Mouse (Mus musculus) neural tube, embryonic 12.5 days (tissue): ENCODE data around the gene Pop5. TPM values are rescaled to one million over a fixed set of nuclear protein-coding genes. Genes with fewer than 3 reads are reported as not detected.
A peak's percentile ranks its signal among the peaks of the same experiment; 100 is the strongest.

Source experiments
- ATAC-seq: fragments of 200-750 bp; cut with Nextera tagmentation; 2 replicates; pipeline ENCODE4 v1.8.0; 2017; ENCODE audit warnings: low read depth, mild to moderate bottlenecking, moderate TSS enrichment, moderate library complexity; ENCODE audit not compliant: low FRiP score
- H3K27ac ChIP-seq: fragments of 300-500 bp; sonication (generic); 2 replicates; pipeline ENCODE4 v1.5.1; 2016
- H3K27me3 ChIP-seq: fragments of 300-500 bp; sonication (generic); replicated peaks from 2 replicates; pipeline ENCODE4 v1.6.1; 2016; ENCODE audit warnings: mild to moderate bottlenecking
- H3K36me3 ChIP-seq: fragments of 300-500 bp; sonication (generic); 2 replicates; pipeline ENCODE4 v1.6.1; 2016; ENCODE audit warnings: mild to moderate bottlenecking
- H3K4me1 ChIP-seq: fragments of 300-500 bp; sonication (generic); 2 replicates; pipeline ENCODE4 v1.6.1; 2016
- H3K4me2 ChIP-seq: fragments of 300-500 bp; sonication (generic); replicated peaks from 2 replicates; pipeline ENCODE4 v1.6.1; 2016; ENCODE audit warnings: mild to moderate bottlenecking
- H3K4me3 ChIP-seq: fragments of 300-500 bp; sonication (generic); 2 replicates; pipeline ENCODE4 v1.5.1; 2016
- H3K9ac ChIP-seq: fragments of 300-500 bp; sonication (generic); 2 replicates; pipeline ENCODE4 v1.6.1; 2016; ENCODE audit warnings: mild to moderate bottlenecking
- H3K9me3 ChIP-seq: fragments of 300-500 bp; sonication (generic); 2 replicates; pipeline ENCODE4 v1.6.1; 2016; ENCODE audit warnings: mild to moderate bottlenecking
- WGBS: fragments of 180-500 bp; shearing (Covaris S2); methylation state at CpG from one replicate; pipeline ENCODE4 v1.1.7; 2016; 5-methylcytosine and 5-hydroxymethylcytosine counted together
- polyA plus RNA-seq: library from polyadenylated mRNA; unstranded; fragments of >200 nt; fragmentation: Nextera tagmentation; extraction: Ambion mirVana; gene quantifications from 2 replicates; pipeline ENCODE4 v1.2.1, GENCODE M21; 2016

Pop5 gene
- polyA plus RNA-seq, 1 experiment from 2014 or later: 110 TPM

- no peak overlapping the region for H3K4me2 ChIP-seq
- no peaks in the 10 kb centered on the region for H3K9me3 ChIP-seq
- H3K36me3 ChIP-seq: peaks cover 68% of the 10 kb centered on the region
- H3K27ac ChIP-seq: no peak overlapping the region
- H3K9ac ChIP-seq: no peak overlapping the region
- 81% methylated on average over 1 of the region's 1 CpGs for WGBS
- no peaks in the 10 kb centered on the region for H3K4me1 ChIP-seq
- no peak overlapping the region for H3K4me3 ChIP-seq
- no peaks in the 10 kb centered on the region for H3K27me3 ChIP-seq
- ATAC-seq: no peak
Observed at GRCm38 (mm10) chr5:115255472-115255871, 19.8 kb downstream of the Pop5 start.

- WGBS: 90% methylated on average over 10 of the region's 10 CpGs
- Histone ChIP-seq H3K9ac (no peak overlapping the region), H3K27ac (no peak overlapping the region), H3K27me3 (no peaks in the 10 kb centered on the region), H3K36me3 (peaks cover 56% of the 10 kb centered on the region), H3K4me1 (no peaks in the 10 kb centered on the region), H3K4me3 (no peak overlapping the region), H3K4me2 (no peak overlapping the region), H3K9me3 (no peaks in the 10 kb centered on the region)
- no peak for ATAC-seq
Observed at GRCm38 (mm10) chr5:115256909-115257546, 21.4 kb downstream of the Pop5 start.

DNA sequence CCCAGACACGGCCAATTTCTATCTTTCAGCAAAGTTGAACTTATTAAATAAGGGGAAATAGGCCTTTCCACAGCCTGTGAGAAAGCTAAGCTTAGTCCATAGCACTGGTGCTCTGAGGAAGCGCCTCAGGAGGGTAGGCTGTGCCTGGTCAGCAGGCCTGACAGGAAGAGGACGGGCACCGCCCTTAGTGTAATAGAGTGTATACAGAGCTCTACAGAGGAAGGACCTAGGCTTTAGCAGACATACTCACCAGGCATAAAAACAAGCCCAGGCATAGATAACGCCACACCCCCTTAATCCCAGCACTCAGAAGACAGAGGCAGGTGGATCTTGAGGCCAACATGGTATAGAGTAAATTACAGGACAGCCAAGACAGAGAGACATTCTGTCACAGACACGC lies 24.7 kb downstream of the Pop5 start:
- no peak for ATAC-seq
- Histone ChIP-seq H3K9ac (no peak overlapping the region), H3K27ac (no peak overlapping the region), H3K9me3 (no peaks in the 10 kb centered on the region), H3K4me3 (no peak overlapping the region), H3K27me3 (no peaks in the 10 kb centered on the region), H3K36me3 (peaks cover 57% of the 10 kb centered on the region), H3K4me1 (peaks cover 3% of the 10 kb centered on the region; the same call in 1 of the 2 replicates), H3K4me2 (no peak overlapping the region)
- WGBS: 90% methylated on average over 6 of the region's 6 CpGs

- Histone ChIP-seq H3K9me3 (no peaks in the 10 kb centered on the region), H3K9ac (no peak overlapping the region), H3K4me1 (peaks cover 3% of the 10 kb centered on the region; the same call in 1 of the 2 replicates), H3K4me3 (no peak overlapping the region), H3K27ac (no peak overlapping the region), H3K4me2 (no peak overlapping the region), H3K27me3 (no peaks in the 10 kb centered on the region), H3K36me3 (peaks cover 50% of the 10 kb centered on the region)
- WGBS: 92% methylated on average over 8 of the region's 8 CpGs
- no peak for ATAC-seq
Observed at GRCm38 (mm10) chr5:115261141-115261540, 25.5 kb downstream of the Pop5 start.

DNA sequence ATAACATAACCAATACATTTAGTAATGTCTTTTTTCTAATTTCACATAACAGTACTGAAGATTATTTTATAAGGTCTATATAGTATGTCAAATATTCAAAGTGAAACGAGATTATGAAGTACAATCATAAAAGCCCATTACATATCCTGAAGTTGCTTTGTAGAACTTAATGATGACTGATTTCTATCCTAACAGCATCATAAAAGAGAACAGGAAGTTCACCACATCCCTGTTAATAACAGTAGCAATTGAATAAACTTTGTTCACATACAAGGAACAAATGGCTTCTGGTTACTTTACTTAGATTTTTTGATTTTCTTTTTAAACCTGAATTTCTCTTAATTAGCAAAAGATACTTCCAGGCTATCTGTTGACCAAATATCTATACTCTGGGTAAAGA lies 26.2 kb downstream of the Pop5 start:
- H3K27ac ChIP-seq: no peak overlapping the region
- ATAC-seq: no peak
- no peaks in the 10 kb centered on the region for H3K9me3 ChIP-seq
- H3K27me3 ChIP-seq: no peaks in the 10 kb centered on the region
- peaks cover 3% of the 10 kb centered on the region; the same call in 1 of the 2 replicates for H3K4me1 ChIP-seq
- no peak overlapping the region for H3K4me2 ChIP-seq
- H3K9ac ChIP-seq: no peak overlapping the region
- H3K36me3 ChIP-seq: peaks cover 45% of the 10 kb centered on the region
- 80% methylated on average over 1 of the region's 1 CpGs for WGBS
- no peak overlapping the region for H3K4me3 ChIP-seq

DNA sequence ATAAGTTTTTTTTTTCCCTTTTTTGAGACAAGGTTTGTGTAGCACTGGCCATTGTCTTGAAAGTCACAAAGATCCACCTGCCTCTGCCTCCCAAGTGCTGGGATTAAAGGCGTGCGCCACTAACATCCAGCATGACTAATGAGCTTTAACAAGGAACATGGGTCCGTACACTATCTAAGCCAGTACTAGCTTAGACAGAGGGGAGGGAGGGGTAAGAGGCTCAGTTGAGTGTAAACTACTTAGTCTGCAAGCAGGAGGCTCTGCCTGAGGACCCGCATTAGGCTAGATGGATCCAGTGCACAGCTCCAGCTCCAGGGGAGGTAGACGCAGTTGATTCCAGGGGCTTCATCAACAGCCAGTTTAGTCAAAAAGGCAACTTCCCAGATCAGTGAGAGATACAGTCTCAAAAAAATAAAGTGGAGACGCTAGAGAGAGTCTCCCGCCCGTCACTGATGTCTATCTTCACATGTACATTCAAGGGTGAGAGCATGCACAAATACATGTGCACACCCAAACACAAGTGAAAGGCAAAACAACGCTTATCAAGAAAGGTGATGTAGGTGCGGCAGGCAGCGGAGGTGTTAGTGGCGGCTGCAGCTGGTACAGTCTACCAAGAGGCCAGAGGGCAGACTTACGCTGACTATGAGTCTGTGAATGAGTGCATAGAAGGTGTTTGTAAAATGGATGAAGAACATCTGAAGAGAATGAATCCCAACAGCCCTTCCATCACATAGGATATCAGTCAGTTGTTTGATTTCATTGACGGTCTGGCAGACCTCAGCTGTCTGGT lies 27.1 kb downstream of the Pop5 start:
- Histone ChIP-seq H3K9me3 (no peaks in the 10 kb centered on the region), H3K4me2 (no peak overlapping the region), H3K27me3 (no peaks in the 10 kb centered on the region), H3K27ac (no peak overlapping the region), H3K4me3 (no peak overlapping the region), H3K4me1 (peaks cover 5% of the 10 kb centered on the region), H3K9ac (no peak overlapping the region), H3K36me3 (peaks cover 37% of the 10 kb centered on the region)
- 91% methylated on average over 14 of the region's 14 CpGs for WGBS
- no peak for ATAC-seq

DNA sequence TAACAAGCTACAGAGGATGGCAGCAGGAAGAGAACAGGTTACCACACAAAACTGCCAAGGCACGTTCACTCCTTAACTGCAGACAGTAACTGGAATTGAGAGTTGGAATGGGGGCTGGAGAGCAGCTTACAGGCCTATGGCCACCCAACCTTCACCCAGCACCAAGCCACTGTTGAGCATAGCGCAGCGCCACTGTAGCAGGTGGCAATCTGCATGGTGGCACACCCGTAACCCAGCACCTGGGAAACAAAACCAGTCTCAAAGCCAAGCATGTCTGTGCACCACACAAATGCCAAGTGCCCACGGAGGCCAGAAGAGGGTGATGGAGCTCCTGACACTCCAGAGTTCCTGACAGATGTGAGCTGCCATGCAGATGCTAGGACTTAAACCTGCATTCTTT lies 30.7 kb downstream of the Pop5 start:
- Histone ChIP-seq H3K4me3 (no peak overlapping the region), H3K9ac (no peak overlapping the region), H3K4me1 (peaks cover 32% of the 10 kb centered on the region), H3K4me2 (no peak overlapping the region; the same call in 1 of the 2 replicates), H3K9me3 (no peaks in the 10 kb centered on the region), H3K27ac (no peak overlapping the region), H3K27me3 (no peaks in the 10 kb centered on the region), H3K36me3 (peaks cover 25% of the 10 kb centered on the region)
- WGBS: 94% methylated on average over 5 of the region's 5 CpGs
- ATAC-seq: no peak

GRCm38 (mm10) chr5:115266787-115267468 lies 31.3 kb downstream of the Pop5 start:
- H3K36me3 ChIP-seq: peaks cover 25% of the 10 kb centered on the region
- H3K9me3 ChIP-seq: no peaks in the 10 kb centered on the region
- no peak overlapping the region for H3K27ac ChIP-seq
- peaks cover 35% of the 10 kb centered on the region for H3K4me1 ChIP-seq
- 86% methylated on average over 8 of the region's 8 CpGs for WGBS
- no peaks in the 10 kb centered on the region for H3K27me3 ChIP-seq
- H3K4me2 ChIP-seq: no peak overlapping the region
- H3K9ac ChIP-seq: no peak overlapping the region
- no peak for ATAC-seq
- no peak overlapping the region for H3K4me3 ChIP-seq

- H3K4me3 ChIP-seq: no peak overlapping the region
- H3K27me3 ChIP-seq: no peaks in the 10 kb centered on the region
- no peak overlapping the region for H3K27ac ChIP-seq
- H3K36me3 ChIP-seq: peaks cover 20% of the 10 kb centered on the region
- no peak overlapping the region for H3K4me2 ChIP-seq
- no peak overlapping the region for H3K9ac ChIP-seq
- 86% methylated on average over 3 of the region's 3 CpGs for WGBS
- H3K4me1 ChIP-seq: peaks cover 35% of the 10 kb centered on the region
- ATAC-seq: no peak
- no peaks in the 10 kb centered on the region for H3K9me3 ChIP-seq
Observed at GRCm38 (mm10) chr5:115267469-115268045, 31.9 kb downstream of the Pop5 start.

GRCm38 (mm10) chr5:115268266-115268665 lies 32.6 kb downstream of the Pop5 start:
- peaks cover 19% of the 10 kb centered on the region for H3K36me3 ChIP-seq

DNA sequence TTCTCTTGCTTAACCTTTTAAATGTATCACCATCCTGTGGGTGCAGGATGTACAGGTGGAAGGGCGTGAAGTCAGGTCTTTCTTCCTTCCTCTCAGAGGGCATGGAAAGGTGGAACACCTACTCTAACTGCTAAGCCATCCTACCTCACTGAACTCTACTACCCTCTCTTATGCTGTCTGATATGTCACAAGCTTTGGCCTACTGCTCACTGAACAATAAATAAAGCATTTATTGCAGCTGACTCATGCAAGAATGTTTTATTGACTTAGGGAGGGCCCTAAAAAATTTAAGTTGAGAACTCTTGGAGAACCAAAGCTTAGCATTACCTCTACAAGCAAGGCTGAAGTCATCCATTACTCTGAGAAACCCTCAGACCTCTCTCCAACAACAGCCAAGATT lies 34.3 kb downstream of the Pop5 start:
- WGBS: 97% methylated on average over 1 of the region's 1 CpGs
- ATAC-seq: no peak
- H3K27ac ChIP-seq: no peak overlapping the region
- H3K36me3 ChIP-seq: peaks cover 19% of the 10 kb centered on the region
- peaks cover 40% of the 10 kb centered on the region for H3K4me1 ChIP-seq
- no peak overlapping the region for H3K9ac ChIP-seq
- no peaks in the 10 kb centered on the region for H3K27me3 ChIP-seq
- H3K4me3 ChIP-seq: no peak overlapping the region
- no peaks in the 10 kb centered on the region for H3K9me3 ChIP-seq
- H3K4me2 ChIP-seq: peak overlapping the region; percentile 91; the same call in 1 of the 2 replicates

More at GRCm38 (mm10) chr5:115268266-115268665, 32.6 kb downstream of the Pop5 start:
- Histone ChIP-seq H3K4me1 (peaks cover 38% of the 10 kb centered on the region), H3K27ac (no peak overlapping the region), H3K9me3 (no peaks in the 10 kb centered on the region), H3K9ac (no peak overlapping the region), H3K27me3 (no peaks in the 10 kb centered on the region), H3K4me2 (peak overlapping the region; percentile 18), H3K4me3 (no peak overlapping the region)
- 69% methylated on average over 3 of the region's 3 CpGs for WGBS
- ATAC-seq: no peak
